Mouse (Mus musculus) spleen, adult 2 months (tissue): Measurements from ENCODE around the gene Atp5d.

ENCODE experiments used
- CTCF ChIP-seq: fragments of 200-500 bp; IDR thresholded peaks from 2 replicates; pipeline ENCODE4 v1.5.1; 2011; ENCODE audit warnings: mild to moderate bottlenecking, inconsistent platforms; ENCODE audit not compliant: insufficient read depth, insufficient read length, insufficient replicate concordance; ENCODE audit errors: extremely low read depth
- POLR2A ChIP-seq: fragments of 200-500 bp; IDR thresholded peaks from 2 replicates; pipeline ENCODE4 v1.6.1; 2011; ENCODE audit warnings: low read depth, low read length, inconsistent platforms

DNA sequence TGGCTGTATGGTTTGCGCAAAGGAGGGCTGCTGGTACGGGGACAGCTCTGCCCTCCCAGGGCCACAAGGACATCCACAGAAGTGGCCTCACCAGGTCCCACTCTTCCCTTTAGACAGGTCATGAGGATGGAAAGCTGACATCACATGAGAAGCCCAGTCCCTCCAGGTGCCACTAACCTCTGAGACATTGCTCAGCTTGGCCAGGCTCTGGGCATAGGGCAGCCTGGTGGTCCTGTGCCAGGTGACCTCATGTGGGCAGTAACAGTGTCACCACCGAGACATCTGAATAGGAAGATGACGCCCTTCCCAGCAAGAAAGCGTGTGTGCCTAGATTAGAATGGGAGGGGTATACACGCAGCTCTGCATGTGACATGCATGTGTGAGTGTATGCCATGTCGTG lies 44.1 kb downstream of the Atp5d start:
- TF ChIP-seq CTCF = no peak
- no peak for TF ChIP-seq POLR2A
